Mouse (Mus musculus): ENCODE data around the gene Surf4.

Surf4 gene

GRCm38 (mm10) chr2:26927745-26928476 is 5.8 kb downstream of the Surf4 start:
- no peak for DNase-seq

- DNase-seq: no peak
Measured at GRCm38 (mm10) chr2:26921784-26922183, 11.9 kb downstream of the Surf4 start.

GRCm38 (mm10) chr2:26920190-26920855 is 13.4 kb downstream of the Surf4 start:
- DNase-seq: no peak

GRCm38 (mm10) chr2:26919684-26920083 is 14.0 kb downstream of the Surf4 start:
- no peak for DNase-seq

- DNase-seq: no peak
Measured at GRCm38 (mm10) chr2:26916738-26917137, 17.0 kb downstream of the Surf4 start.

GRCm38 (mm10) chr2:26915927-26916728 is 17.6 kb downstream of the Surf4 start, which contains the start of the genes Surf2 and Surf1:
Gene Surf2 (plus strand): TSS chr2:26916367.
Gene Surf1 (minus strand): TSS chr2:26916530.
- peak; percentile 82 to 83 for DNase-seq

GRCm38 (mm10) chr2:26914148-26914941 is 19.4 kb downstream of the Surf4 start:
- no peak for DNase-seq

GRCm38 (mm10) chr2:26913416-26914147 is 20.1 kb downstream of the Surf4 start:
- DNase-seq: no peak

GRCm38 (mm10) chr2:26912253-26912770 is 21.4 kb downstream of the Surf4 start:
- no peak for DNase-seq

GRCm38 (mm10) chr2:26910994-26911765 is 22.5 kb downstream of the Surf4 start:
- DNase-seq: peak in 1 of 2 experiments; percentile 69

- peak; percentile 99 for DNase-seq
Measured at GRCm38 (mm10) chr2:26910124-26910993, 23.4 kb downstream of the Surf4 start, which contains the start of the genes Med22 and Rpl7a. Gene Med22 (minus strand): TSS chr2:26910677. Gene Rpl7a (plus strand): TSS chr2:26910764.

GRCm38 (mm10) chr2:26909387-26909784 is 24.3 kb downstream of the Surf4 start:
- no peak for DNase-seq

- DNase-seq: no peak
Measured at GRCm38 (mm10) chr2:26908710-26909386, 24.9 kb downstream of the Surf4 start.

GRCm38 (mm10) chr2:26907109-26907508 is 26.6 kb downstream of the Surf4 start:
- DNase-seq: peak; percentile 60 to 63

GRCm38 (mm10) chr2:26906431-26906830 is 27.3 kb downstream of the Surf4 start:
- DNase-seq: no peak

GRCm38 (mm10) chr2:26905936-26906335 is 27.8 kb downstream of the Surf4 start:
- no peak for DNase-seq

- no peak for DNase-seq
Measured at GRCm38 (mm10) chr2:26903311-26903710, 30.4 kb downstream of the Surf4 start.

GRCm38 (mm10) chr2:26902467-26903220 is 31.1 kb downstream of the Surf4 start, which contains the start of gene Surf6:
Gene Surf6 (minus strand): TSS chr2:26902879.
- peak; percentile 94 to 96 for DNase-seq

All from B cell, adult 2 months (primary cell).